Comparison of ENCODE assay signal across 21 mouse cellular contexts in genomic region chr7:29406855-29407254, GRCm38 (mm10).
DNase-seq lines count a peak whose midpoint lies in the region; ATAC-seq and TF ChIP-seq lines count a peak whose summit lies in the region.
"Had no signal": no experiment of that assay in that cellular context is flagged by ENCODE, and none has a peak within 500 bp of the region (broad histone marks: within the 10 kb centered on the region; RNA-seq: fewer than 3 reads in every experiment).

No protein-coding gene starts in this region.

- H3K9me3 ChIP-seq in ES-E14 (ENCODE audit: control insufficient read depth, insufficient read depth, low read depth, low read length), result no peaks in the 10 kb centered on the region
- H3K9me3 ChIP-seq: limb, embryonic 12.5 days; neural tube, embryonic 12.5 days had no signal

- DNase-seq in cerebellum, postnatal 14 days, result peak; percentile 57 to 67
- no peak for DNase-seq in cerebellum, adult 11-12 months
- no peak for DNase-seq in ES-E14 (ENCODE audit: low read depth, low spot score)
- peak; percentile 61 for DNase-seq in lung, postnatal 36 days
- DNase-seq in urinary bladder, postnatal 4 days (ENCODE audit: low spot score in 2 of 2), result no peak
- no peak for DNase-seq in right cerebral cortex, adult 18-20 months
- DNase-seq: adrenal gland, adult 2 months; B cell, adult 2 months; kidney, adult 9 months; kidney, postnatal 25 days; liver, postnatal 0 days; midbrain, embryonic 14.5 days; right cerebral cortex, postnatal 4 days; thymus, postnatal 14 days had no signal

- peak; percentile 33; the same call in 1 of the 2 replicates for ATAC-seq in common myeloid progenitor, adult 5-6 weeks (replicated peaks; ENCODE audit: low read depth, poor library complexity, severe bottlenecking)
- ATAC-seq: hindbrain, embryonic 16.5 days; intestine, embryonic 16.5 days; liver, postnatal 0 days had no signal

- in situ Hi-C loops in ES-E14 (cut with MboI; ENCODE audit: low sequenced_read_pairs in 2 of 2, unreplicated experiment in 2 of 2), result no loop called here

- H3K36me3 ChIP-seq in ES-E14 (ENCODE audit: control insufficient read depth, insufficient read depth, low read length, poor library complexity, severe bottlenecking), result peaks cover 2% of the 10 kb centered on the region; the same call in 1 of the 2 replicates
- H3K36me3 ChIP-seq: embryonic facial prominence, embryonic 12.5 days; neural tube, embryonic 12.5 days had no signal

- peak overlapping the region; percentile 4; the same call in 1 of the 2 replicates for H3K9ac ChIP-seq in ES-E14 (ENCODE audit: insufficient read depth, low read depth, low read length, poor library complexity, severe bottlenecking)
- H3K9ac ChIP-seq: embryonic facial prominence, embryonic 12.5 days; limb, embryonic 12.5 days; liver, postnatal 0 days; neural tube, embryonic 12.5 days had no signal

- no peak overlapping the region for H3K4me3 ChIP-seq in ES-E14 (ENCODE audit: insufficient read depth in 1 of 2, low read depth in 1 of 2, low read length in 2 of 2, poor library complexity in 1 of 2, severe bottlenecking in 1 of 2)
- H3K4me3 ChIP-seq: embryonic facial prominence, embryonic 12.5 days; limb, embryonic 12.5 days; megakaryocyte, embryonic 14.5 days; neural tube, embryonic 12.5 days had no signal

- no peak overlapping the region for H3K27ac ChIP-seq in ES-E14 (ENCODE audit: insufficient read depth, low read depth, low read length, poor library complexity, severe bottlenecking)
- H3K27ac ChIP-seq: embryonic facial prominence, embryonic 12.5 days; limb, embryonic 12.5 days; neural tube, embryonic 12.5 days had no signal

- peaks cover 6 to 37% of the 10 kb centered on the region in 2 experiments for H3K4me1 ChIP-seq in ES-E14 (ENCODE audit: control insufficient read depth in 2 of 2, insufficient read depth in 2 of 2, low read length in 2 of 2, poor library complexity in 1 of 2)

TF ChIP-seq in ES-E14, 5 proteins besides CTCF, POLR2A, EP300 and RAD21:
- TF ChIP-seq ZNF384 (IDR thresholded peaks at IDR 0.05; ENCODE audit: low read depth, low read length) (no peak), ZC3H11A (IDR thresholded peaks at IDR 0.05; ENCODE audit: borderline replicate concordance, low read depth, low read length) (no peak), CHD2 (IDR thresholded peaks at IDR 0.05; ENCODE audit: low read depth, low read length) (no peak), HCFC1 (IDR thresholded peaks at IDR 0.05; ENCODE audit: borderline replicate concordance, insufficient read depth, low read length) (no peak)

Comparison
In these comparisons a context has a peak if more than half of its experiments do, and no peak if none do; other contexts are left out.
1. DNase-seq: peak in cerebellum, postnatal 14 days (2 of 2) and lung, postnatal 36 days (single experiment); none in cerebellum, adult 11-12 months (single experiment), ES-E14 (single experiment), urinary bladder, postnatal 4 days (0 of 2) and right cerebral cortex, adult 18-20 months (single experiment).